Mouse (Mus musculus) forebrain, embryonic 11.5 days (tissue): ENCODE data around the gene Ifih1. TPM values are rescaled to one million over a fixed set of nuclear protein-coding genes. Genes with fewer than 3 reads are reported as not detected.

Experiments
- ATAC-seq: fragments of 200-750 bp; cut with Nextera tagmentation; replicated peaks from 2 replicates; pipeline ENCODE4 v1.8.0; 2017; ENCODE audit warnings: moderate TSS enrichment; ENCODE audit not compliant: low FRiP score
- DNase-seq: peaks from one replicate; pipeline ENCODE4 v3.0.0-alpha.2; 2017; ENCODE audit warnings: low spot score
- H3K27ac ChIP-seq: fragments of 300-500 bp; sonication (generic); 2 replicates; pipeline ENCODE4 v1.5.1; 2014; ENCODE audit warnings: low read depth, low read length
- H3K27me3 ChIP-seq: fragments of 300-500 bp; sonication (generic); 2 replicates; pipeline ENCODE4 v1.6.1; 2014; ENCODE audit warnings: mild to moderate bottlenecking, low read length, mixed read lengths; ENCODE audit not compliant: control insufficient read depth, insufficient read depth
- H3K36me3 ChIP-seq: fragments of 300-500 bp; sonication (generic); 2 replicates; pipeline ENCODE4 v1.6.1; 2014; ENCODE audit warnings: mild to moderate bottlenecking, low read length, moderate library complexity, mixed read lengths; ENCODE audit not compliant: control insufficient read depth, insufficient read depth
- H3K4me1 ChIP-seq: fragments of 300-500 bp; sonication (generic); replicated peaks from 2 replicates; pipeline ENCODE4 v1.6.1; 2014; ENCODE audit warnings: low read length, mixed read lengths; ENCODE audit not compliant: control insufficient read depth, insufficient read depth
- H3K4me2 ChIP-seq: fragments of 300-500 bp; sonication (generic); 2 replicates; pipeline ENCODE4 v1.6.1; 2014; ENCODE audit warnings: low read depth, mild to moderate bottlenecking, low read length, moderate library complexity, mixed read lengths; ENCODE audit not compliant: severe bottlenecking
- H3K4me3 ChIP-seq: fragments of 300-500 bp; sonication (generic); 2 replicates; pipeline ENCODE4 v1.5.1; 2014; ENCODE audit warnings: low read depth, low read length
- H3K9ac ChIP-seq: fragments of 300-500 bp; sonication (generic); 2 replicates; pipeline ENCODE4 v1.6.1; 2014; ENCODE audit warnings: low read length
- H3K9me3 ChIP-seq: fragments of 300-500 bp; sonication (generic); 2 replicates; pipeline ENCODE4 v1.6.1; 2016; ENCODE audit warnings: low read length, mixed read lengths; ENCODE audit not compliant: control insufficient read depth
- WGBS: fragments of 180-500 bp; shearing (Covaris S2); extraction: QIAGEN DNeasy Blood & Tissue Kit; methylation state at CpG from one replicate; pipeline ENCODE4 v1.1.7; 2014; 5-methylcytosine and 5-hydroxymethylcytosine counted together
- polyA plus RNA-seq: library from polyadenylated mRNA; unstranded; fragments of >200 nt; fragmentation: Nextera tagmentation; extraction: Ambion mirVana; gene quantifications from 2 replicates; pipeline ENCODE4 v1.2.1, GENCODE M21; 2014

The Ifih1 gene
- polyA plus RNA-seq, 1 experiment from 2014 or later, result 1.5 TPM

GRCm38 (mm10) chr2:62557417-62557816, 88.6 kb downstream of the Ifih1 start:
- Histone ChIP-seq H3K36me3 (no peaks in the 10 kb centered on the region), H3K4me2 (no peak overlapping the region), H3K9ac (no peak overlapping the region), H3K9me3 (no peaks in the 10 kb centered on the region), H3K27ac (no peak overlapping the region), H3K27me3 (no peaks in the 10 kb centered on the region), H3K4me1 (no peaks in the 10 kb centered on the region; the same call in 1 of the 2 replicates), H3K4me3 (no peak overlapping the region)
- DNase-seq (no peak), ATAC-seq (no peak)
- 69% methylated on average over 2 of the region's 2 CpGs for WGBS

- Histone ChIP-seq H3K4me1 (no peaks in the 10 kb centered on the region), H3K4me2 (no peak overlapping the region), H3K27me3 (no peaks in the 10 kb centered on the region), H3K4me3 (no peak overlapping the region), H3K9me3 (no peaks in the 10 kb centered on the region), H3K36me3 (no peaks in the 10 kb centered on the region), H3K27ac (no peak overlapping the region), H3K9ac (no peak overlapping the region)
- WGBS, result 89% methylated on average over 9 of the region's 9 CpGs
- ATAC-seq (no peak), DNase-seq (no peak)
Measured at GRCm38 (mm10) chr2:62556349-62556748, 89.7 kb downstream of the Ifih1 start.

- Histone ChIP-seq H3K9ac (no peak overlapping the region), H3K36me3 (no peaks in the 10 kb centered on the region), H3K4me1 (no peaks in the 10 kb centered on the region), H3K27me3 (no peaks in the 10 kb centered on the region), H3K4me3 (no peak overlapping the region), H3K4me2 (no peak overlapping the region), H3K9me3 (no peaks in the 10 kb centered on the region), H3K27ac (no peak overlapping the region)
- ATAC-seq (no peak), DNase-seq (no peak)
- 89% methylated on average over 3 of the region's 3 CpGs for WGBS
Measured at GRCm38 (mm10) chr2:62549659-62550058, 96.4 kb downstream of the Ifih1 start.

- H3K4me3 ChIP-seq, result no peak overlapping the region
- no peak overlapping the region for H3K4me2 ChIP-seq
- 91% methylated on average over 4 of the region's 4 CpGs for WGBS
Measured at GRCm38 (mm10) chr2:62549131-62549530, 96.9 kb downstream of the Ifih1 start.

GRCm38 (mm10) chr2:62548104-62548503, 98.0 kb downstream of the Ifih1 start:
- Histone ChIP-seq H3K36me3 (no peaks in the 10 kb centered on the region), H3K4me1 (no peaks in the 10 kb centered on the region), H3K4me2 (no peak overlapping the region), H3K27me3 (no peaks in the 10 kb centered on the region), H3K27ac (no peak overlapping the region), H3K9me3 (no peaks in the 10 kb centered on the region), H3K9ac (no peak overlapping the region), H3K4me3 (no peak overlapping the region)
- DNase-seq (no peak), ATAC-seq (no peak)
- WGBS, result 90% methylated on average over 5 of the region's 5 CpGs

More at GRCm38 (mm10) chr2:62549131-62549530, 96.9 kb downstream of the Ifih1 start:
- ATAC-seq, result no peak
- Histone ChIP-seq H3K36me3 (no peaks in the 10 kb centered on the region), H3K27me3 (no peaks in the 10 kb centered on the region), H3K4me1 (no peaks in the 10 kb centered on the region), H3K9me3 (no peaks in the 10 kb centered on the region), H3K9ac (no peak overlapping the region), H3K27ac (no peak overlapping the region)
- no peak for DNase-seq

Other genes with a start within 250 kb of the Ifih1 start
- gene Dpp4, start 234.0 kb downstream of the Ifih1 start, polyA plus RNA-seq, result 0.57 and 0.69 TPM in 2 replicates
- not detected in 2 replicates for gene Gcg, start 162.6 kb downstream of the Ifih1 start, polyA plus RNA-seq
- 3.5 and 3.9 TPM in 2 replicates for gene Fap, start 72.2 kb downstream of the Ifih1 start, polyA plus RNA-seq
- 4.9 and 5.2 TPM in 2 replicates for gene Gca, start 18.0 kb upstream of the Ifih1 start, polyA plus RNA-seq